Mouse (Mus musculus) lung, adult 2 months (tissue): ENCODE results near the gene Il2rg.

ENCODE experiments used
- CTCF ChIP-seq: fragments of 200-500 bp; IDR thresholded peaks from 2 replicates; pipeline ENCODE4 v1.5.1; 2011; ENCODE audit warnings: mild to moderate bottlenecking, low read length, control low read depth; ENCODE audit not compliant: insufficient read depth
- POLR2A ChIP-seq: fragments of 200-500 bp; IDR thresholded peaks from 2 replicates; pipeline ENCODE4 v1.6.1; 2011; ENCODE audit warnings: low read depth, mild to moderate bottlenecking, control low read depth, low read length, borderline replicate concordance; ENCODE audit errors: extremely low read depth

GRCm38 (mm10) chrX:101304646-101305045 lies 36.6 kb upstream of the Il2rg start:
- no peak for TF ChIP-seq CTCF
- TF ChIP-seq POLR2A = no peak
